ENCODE assay signal across 15 mouse cellular contexts in the genomic region with DNA sequence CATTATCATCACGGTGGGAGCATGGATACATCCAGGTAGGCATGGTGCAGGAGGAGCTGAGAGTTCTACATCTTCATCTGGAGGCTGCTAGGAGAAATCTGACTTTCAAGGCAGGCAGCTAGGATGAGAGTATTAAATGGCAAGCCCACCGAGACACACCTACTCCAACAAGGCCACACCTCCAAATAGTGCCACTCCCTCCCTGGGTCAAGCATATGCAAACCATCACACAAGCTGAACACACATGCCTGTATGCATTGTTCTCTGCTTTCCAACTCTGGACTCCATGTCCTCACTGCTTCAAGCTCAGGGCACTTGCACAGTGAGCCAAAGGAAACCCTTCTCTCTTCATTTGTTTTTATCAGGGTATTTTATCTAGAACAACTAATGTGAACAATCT.
"Had no signal": no experiment of that assay in that cellular context is flagged by ENCODE, and none has a peak within 500 bp of the region (broad histone marks: within the 10 kb centered on the region; RNA-seq: fewer than 3 reads in every experiment).

No protein-coding gene starts in this region.

- H3K4me1 ChIP-seq: neural tube, embryonic 15.5 days; stomach, embryonic 15.5 days had no signal

- H3K27me3 ChIP-seq: neural tube, embryonic 15.5 days; stomach, embryonic 15.5 days had no signal

- H3K4me3 ChIP-seq: neural tube, embryonic 15.5 days; stomach, embryonic 15.5 days had no signal

- H3K27ac ChIP-seq: neural tube, embryonic 15.5 days; stomach, embryonic 15.5 days; stomach, postnatal 0 days had no signal

- DNase-seq: retina, postnatal 1 day; right cerebral cortex, adult 18-20 months; right cerebral cortex, postnatal 14 days; right cerebral cortex, postnatal 25 days; right cerebral cortex, postnatal 4 days; spleen, adult 18-20 months; thymus, adult 18-20 months; thymus, adult 2 months; thymus, postnatal 14 days; thymus, postnatal 25 days; thymus, postnatal 36 days; thymus, postnatal 4 days had no signal
